Mouse (Mus musculus) layer of hippocampus, adult 9-10 months (tissue): ENCODE results near the gene Spaar.
"Not testable (repeated sequence)": the region's sequence is repeated elsewhere in the genome, so short reads cannot be mapped to it uniquely, and the experiment has no call there.

Source experiments
- DNase-seq: peaks from one replicate; pipeline ENCODE4 v3.0.0; 2022; ENCODE audit warnings: low spot score

Spaar gene

GRCm38 (mm10) chr4:43728576-43728954 is 1.3 kb upstream of the Spaar start:
- no peak for DNase-seq

- no peak for DNase-seq
These were observed 708 bp upstream of the Spaar start for GRCm38 (mm10) chr4:43729126-43729525.

GRCm38 (mm10) chr4:43730750-43731297 is 990 bp downstream of the Spaar start:
- no peak for DNase-seq

- no peak for DNase-seq
These were observed 2.3 kb downstream of the Spaar start for GRCm38 (mm10) chr4:43732171-43732570.

- DNase-seq = no peak
These were observed 3.4 kb downstream of the Spaar start for GRCm38 (mm10) chr4:43733186-43733585.

- DNase-seq = no peak
These were observed 7.3 kb downstream of the Spaar start for GRCm38 (mm10) chr4:43737144-43737543.

- no peak for DNase-seq
These were observed 9.3 kb downstream of the Spaar start for GRCm38 (mm10) chr4:43738989-43739674.

GRCm38 (mm10) chr4:43741526-43741925 is 11.7 kb downstream of the Spaar start:
- DNase-seq = no peak

GRCm38 (mm10) chr4:43742637-43743036 is 12.8 kb downstream of the Spaar start:
- no peak for DNase-seq

GRCm38 (mm10) chr4:43743099-43743498 is 13.3 kb downstream of the Spaar start:
- DNase-seq = no peak

- peak; percentile 33 for DNase-seq
These were observed 15.4 kb downstream of the Spaar start for GRCm38 (mm10) chr4:43745187-43745586.

GRCm38 (mm10) chr4:43757213-43757612 is 27.4 kb downstream of the Spaar start:
- no peak for DNase-seq

- DNase-seq = no peak
These were observed 30.0 kb downstream of the Spaar start for GRCm38 (mm10) chr4:43759571-43760418.

GRCm38 (mm10) chr4:43760460-43760859 is 30.6 kb downstream of the Spaar start:
- DNase-seq = no peak

- no peak for DNase-seq
These were observed 31.5 kb downstream of the Spaar start for GRCm38 (mm10) chr4:43761336-43761735.

- DNase-seq = peak; percentile 65
These were observed 33.6 kb downstream of the Spaar start for GRCm38 (mm10) chr4:43763410-43763809.

- DNase-seq = no peak
These were observed 38.5 kb downstream of the Spaar start for GRCm38 (mm10) chr4:43768341-43768740.

GRCm38 (mm10) chr4:43769374-43769773 is 39.5 kb downstream of the Spaar start:
- no peak for DNase-seq

GRCm38 (mm10) chr4:43770909-43771308 is 41.1 kb downstream of the Spaar start, which contains the start of gene Olfr159:
Gene Olfr159, minus strand, starts transcription at chr4:43771009.
- DNase-seq = no peak

- no peak for DNase-seq
These were observed 41.8 kb downstream of the Spaar start for GRCm38 (mm10) chr4:43771626-43772025.

- DNase-seq = no peak
These were observed 42.5 kb downstream of the Spaar start for GRCm38 (mm10) chr4:43772304-43772703.

GRCm38 (mm10) chr4:43795296-43795695 is 65.5 kb downstream of the Spaar start:
- DNase-seq = no peak

- not testable (repeated sequence) for DNase-seq
These were observed 66.0 kb downstream of the Spaar start for GRCm38 (mm10) chr4:43795844-43796243.
